Mouse (Mus musculus): ENCODE measurements around the gene Ipcef1. TPM values are rescaled to one million over a fixed set of nuclear protein-coding genes. Genes with fewer than 3 reads are reported as not detected.

Ipcef1 gene
- polyA plus RNA-seq, 1 experiment from 2014 or later: 0.51 TPM

DNA sequence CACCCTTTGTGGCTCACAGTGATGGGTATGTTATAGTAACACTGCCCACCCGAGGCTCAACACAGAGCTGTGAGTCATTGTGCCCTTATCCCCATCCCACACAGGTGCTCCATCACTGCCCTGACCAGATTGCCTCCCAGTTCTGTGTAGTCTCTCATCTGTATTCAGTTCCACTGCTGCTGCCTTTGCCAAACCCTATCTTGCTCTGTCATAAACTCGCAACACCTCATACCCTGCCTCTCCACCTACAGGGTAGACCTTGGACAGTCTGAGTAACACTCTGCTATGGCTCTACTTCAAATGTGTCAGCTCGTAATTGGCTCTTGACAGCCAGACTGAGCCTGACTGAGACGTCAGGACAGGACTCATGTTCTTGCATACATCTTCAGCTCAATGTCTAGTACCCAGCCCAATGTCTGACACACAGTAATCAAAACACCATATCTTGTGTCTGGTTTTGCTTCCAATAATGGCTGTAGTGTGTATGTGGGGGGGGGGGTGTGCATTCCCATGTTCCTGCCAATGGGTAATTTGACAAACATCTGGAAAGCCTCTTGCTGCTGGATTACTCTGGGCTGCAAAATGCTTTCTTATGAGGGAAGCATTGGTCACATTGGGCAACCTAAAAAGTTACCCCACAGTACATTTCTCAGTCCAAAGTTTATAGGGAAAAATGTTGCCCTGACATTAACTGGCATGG is 64.7 kb downstream of the Ipcef1 start:
- WGBS: 67% methylated on average over 4 of the region's 4 CpGs
- H3K27me3 ChIP-seq: no peaks in the 10 kb centered on the region
- no peak overlapping the region for H3K4me3 ChIP-seq
- H3K36me3 ChIP-seq: no peaks in the 10 kb centered on the region
- no peak overlapping the region for H3K9ac ChIP-seq
- H3K9me3 ChIP-seq: no peaks in the 10 kb centered on the region
- no peak for ATAC-seq (ENCODE audit: insufficient number of reproducible peaks, insufficient read depth, low FRiP score, low TSS enrichment)
- H3K4me2 ChIP-seq (replicated peaks): no peak overlapping the region
- H3K27ac ChIP-seq: no peak overlapping the region
- H3K4me1 ChIP-seq: no peaks in the 10 kb centered on the region

GRCm38 (mm10) chr10:6986246-6986645 is 66.0 kb downstream of the Ipcef1 start:
- no peak overlapping the region for H3K4me2 ChIP-seq (replicated peaks)
- no peak for ATAC-seq (ENCODE audit: insufficient number of reproducible peaks, insufficient read depth, low FRiP score, low TSS enrichment)
- H3K9me3 ChIP-seq: no peaks in the 10 kb centered on the region
- 87% methylated on average over 4 of the region's 4 CpGs for WGBS
- no peak overlapping the region for H3K27ac ChIP-seq
- no peaks in the 10 kb centered on the region for H3K27me3 ChIP-seq
- no peak overlapping the region for H3K4me3 ChIP-seq
- no peaks in the 10 kb centered on the region for H3K4me1 ChIP-seq
- no peaks in the 10 kb centered on the region for H3K36me3 ChIP-seq
- H3K9ac ChIP-seq: no peak overlapping the region

DNA sequence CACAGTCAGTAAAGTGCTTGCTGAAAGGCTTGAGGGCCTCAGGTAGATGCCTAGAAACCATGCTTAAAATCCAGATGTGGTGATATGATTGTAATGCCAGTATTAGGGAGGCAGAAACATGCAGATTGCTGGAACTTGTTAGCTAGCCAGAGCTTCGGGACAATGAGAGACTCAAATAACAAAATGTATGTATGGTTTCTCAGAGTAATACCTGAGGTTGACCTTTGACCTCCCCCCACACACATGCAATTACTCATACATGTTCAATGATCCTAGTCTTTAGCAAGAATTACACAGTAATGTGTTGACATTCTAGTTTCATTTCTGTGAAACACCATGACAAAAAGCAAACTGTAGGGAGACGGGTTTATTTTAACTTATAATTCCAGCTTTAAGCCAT is 68.8 kb downstream of the Ipcef1 start:
- H3K4me1 ChIP-seq: no peaks in the 10 kb centered on the region
- H3K4me2 ChIP-seq (replicated peaks): no peak overlapping the region
- no peak for ATAC-seq (ENCODE audit: insufficient number of reproducible peaks, insufficient read depth, low FRiP score, low TSS enrichment)
- H3K27ac ChIP-seq: no peak overlapping the region
- H3K9me3 ChIP-seq: no peaks in the 10 kb centered on the region
- H3K36me3 ChIP-seq: no peaks in the 10 kb centered on the region
- WGBS: 94% methylated on average over 2 of the region's 2 CpGs
- no peak overlapping the region for H3K4me3 ChIP-seq
- no peak overlapping the region for H3K9ac ChIP-seq
- no peaks in the 10 kb centered on the region for H3K27me3 ChIP-seq

DNA sequence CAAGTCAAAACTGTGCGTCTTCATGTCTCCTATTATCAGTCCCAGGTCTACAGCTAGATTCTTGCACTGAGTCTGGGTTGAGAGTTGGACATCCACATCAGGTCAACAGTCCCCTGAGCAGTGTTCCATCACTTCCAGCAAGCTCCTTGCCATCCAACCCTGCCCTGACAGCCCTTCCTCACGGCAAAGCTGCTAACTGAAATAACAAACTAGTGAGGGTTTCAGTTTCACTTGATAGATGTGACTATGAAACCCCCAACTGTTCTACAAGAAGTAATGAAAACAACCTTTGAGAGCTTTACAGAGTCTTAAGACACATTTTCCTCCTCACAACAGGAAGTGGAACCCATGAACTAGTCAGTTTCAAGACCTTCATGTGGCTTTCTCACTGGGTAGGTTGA is 69.5 kb downstream of the Ipcef1 start:
- Histone ChIP-seq H3K36me3 (no peaks in the 10 kb centered on the region), H3K4me2 (replicated peaks) (no peak overlapping the region), H3K27ac (no peak overlapping the region), H3K9me3 (no peaks in the 10 kb centered on the region), H3K4me3 (no peak overlapping the region), H3K27me3 (no peaks in the 10 kb centered on the region), H3K9ac (no peak overlapping the region), H3K4me1 (no peaks in the 10 kb centered on the region)
- ATAC-seq (ENCODE audit: insufficient number of reproducible peaks, insufficient read depth, low FRiP score, low TSS enrichment): no peak
- 59% methylated on average over 2 of the region's 2 CpGs for WGBS

DNA sequence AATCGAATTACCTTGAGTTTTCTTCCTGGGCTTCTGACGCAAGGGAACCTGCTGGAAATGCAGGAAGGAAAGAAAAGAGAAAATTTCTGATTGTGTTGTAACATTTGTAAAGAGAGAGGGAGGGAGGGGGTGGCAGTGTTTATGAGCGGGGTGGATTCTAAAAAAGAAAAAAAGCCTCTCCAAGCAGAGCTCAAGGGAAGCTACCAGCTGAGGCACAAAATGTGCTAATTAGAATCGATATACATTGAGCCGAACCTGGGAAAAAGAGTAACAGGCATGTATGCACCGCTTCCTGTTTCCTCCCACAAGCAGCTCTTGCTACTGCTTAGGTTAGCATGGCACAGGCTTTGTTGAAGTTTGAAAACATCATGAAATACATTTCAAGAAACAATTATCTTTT is 72.0 kb downstream of the Ipcef1 start:
- Histone ChIP-seq H3K9me3 (no peaks in the 10 kb centered on the region), H3K4me3 (0 out of 2 replicates have a peak overlapping the region, but pooled peaks have one; percentile 14), H3K27me3 (no peaks in the 10 kb centered on the region), H3K4me2 (replicated peaks) (peak overlapping the region; percentile 37), H3K27ac (no peak overlapping the region), H3K4me1 (no peaks in the 10 kb centered on the region), H3K9ac (no peak overlapping the region), H3K36me3 (no peaks in the 10 kb centered on the region)
- no peak for ATAC-seq (ENCODE audit: insufficient number of reproducible peaks, insufficient read depth, low FRiP score, low TSS enrichment)
- 22% methylated on average over 6 of the region's 6 CpGs for WGBS

- Histone ChIP-seq H3K27me3 (no peaks in the 10 kb centered on the region), H3K9me3 (no peaks in the 10 kb centered on the region), H3K4me1 (no peaks in the 10 kb centered on the region), H3K4me3 (0 out of 2 replicates have a peak overlapping the region, but pooled peaks have one; percentile 14), H3K9ac (no peak overlapping the region), H3K27ac (no peak overlapping the region), H3K4me2 (replicated peaks) (peak overlapping the region; percentile 37), H3K36me3 (no peaks in the 10 kb centered on the region)
- WGBS: 49% methylated on average over 8 of the region's 8 CpGs
- ATAC-seq (ENCODE audit: insufficient number of reproducible peaks, insufficient read depth, low FRiP score, low TSS enrichment): no peak
Measured at GRCm38 (mm10) chr10:6979789-6980188, 72.5 kb downstream of the Ipcef1 start.

DNA sequence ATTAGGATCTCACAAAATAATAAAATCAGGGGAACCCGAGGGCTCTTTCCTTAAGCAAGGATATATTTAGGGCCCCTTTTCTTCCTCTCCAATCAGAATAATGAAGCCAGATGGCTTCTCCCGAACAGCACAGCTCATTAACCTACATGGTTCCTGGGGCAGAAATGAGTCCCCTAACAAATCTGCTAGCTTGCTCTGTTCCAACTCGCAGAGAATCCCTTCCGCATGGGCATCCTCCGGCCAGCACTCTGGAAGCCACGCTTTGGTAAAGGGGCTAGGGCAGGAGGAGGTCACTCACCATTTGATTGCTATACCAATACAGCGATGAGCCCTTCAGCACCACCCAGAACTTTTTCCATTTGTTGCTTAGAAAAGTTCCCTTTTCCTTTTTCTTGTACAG is 73.1 kb downstream of the Ipcef1 start:
- H3K27ac ChIP-seq: no peak overlapping the region
- H3K9me3 ChIP-seq: no peaks in the 10 kb centered on the region
- H3K27me3 ChIP-seq: no peaks in the 10 kb centered on the region
- H3K9ac ChIP-seq: no peak overlapping the region
- H3K36me3 ChIP-seq: no peaks in the 10 kb centered on the region
- no peak overlapping the region for H3K4me3 ChIP-seq
- WGBS: 67% methylated on average over 7 of the region's 7 CpGs
- H3K4me2 ChIP-seq (replicated peaks): no peak overlapping the region
- no peak for ATAC-seq (ENCODE audit: insufficient number of reproducible peaks, insufficient read depth, low FRiP score, low TSS enrichment)
- no peaks in the 10 kb centered on the region for H3K4me1 ChIP-seq

GRCm38 (mm10) chr10:6978733-6979132 is 73.5 kb downstream of the Ipcef1 start:
- Histone ChIP-seq H3K4me2 (replicated peaks) (no peak overlapping the region), H3K4me3 (no peak overlapping the region), H3K9me3 (no peaks in the 10 kb centered on the region), H3K36me3 (no peaks in the 10 kb centered on the region), H3K27me3 (no peaks in the 10 kb centered on the region), H3K27ac (no peak overlapping the region), H3K4me1 (no peaks in the 10 kb centered on the region), H3K9ac (no peak overlapping the region)
- no peak for ATAC-seq (ENCODE audit: insufficient number of reproducible peaks, insufficient read depth, low FRiP score, low TSS enrichment)
- 89% methylated on average over 1 of the region's 1 CpGs for WGBS

GRCm38 (mm10) chr10:6977843-6978242 is 74.4 kb downstream of the Ipcef1 start:
- no peaks in the 10 kb centered on the region for H3K4me1 ChIP-seq
- H3K27ac ChIP-seq: no peak overlapping the region
- 78% methylated on average over 2 of the region's 2 CpGs for WGBS
- no peaks in the 10 kb centered on the region for H3K36me3 ChIP-seq
- H3K9me3 ChIP-seq: no peaks in the 10 kb centered on the region
- no peak overlapping the region for H3K9ac ChIP-seq
- no peak overlapping the region for H3K4me2 ChIP-seq (replicated peaks)
- no peak for ATAC-seq (ENCODE audit: insufficient number of reproducible peaks, insufficient read depth, low FRiP score, low TSS enrichment)
- H3K4me3 ChIP-seq: no peak overlapping the region
- no peaks in the 10 kb centered on the region for H3K27me3 ChIP-seq

DNA sequence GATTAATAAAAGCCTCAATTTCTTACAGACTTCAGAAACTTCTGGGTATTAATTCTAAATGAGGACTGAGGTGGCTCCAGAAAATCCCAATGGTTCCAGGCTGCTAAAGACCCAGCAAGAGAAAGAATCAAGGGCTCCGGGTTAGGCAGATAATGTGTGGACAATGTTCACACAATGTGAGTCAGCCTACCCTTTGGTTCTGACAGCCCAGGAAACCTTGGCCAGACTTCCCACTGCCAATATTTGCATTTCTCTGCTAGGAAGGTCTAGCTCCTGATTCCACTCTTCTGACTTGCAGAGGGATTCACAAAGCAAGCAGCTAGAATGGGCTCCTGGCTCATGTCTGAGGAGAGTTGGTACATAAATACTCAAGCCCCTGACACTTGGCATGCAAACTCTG is 83.9 kb downstream of the Ipcef1 start:
- ATAC-seq (ENCODE audit: insufficient number of reproducible peaks, insufficient read depth, low FRiP score, low TSS enrichment): no peak
- no peak overlapping the region for H3K9ac ChIP-seq
- no peaks in the 10 kb centered on the region for H3K36me3 ChIP-seq
- no peak overlapping the region for H3K27ac ChIP-seq
- H3K4me1 ChIP-seq: no peaks in the 10 kb centered on the region
- no peak overlapping the region for H3K4me3 ChIP-seq
- WGBS: 85% methylated on average over 1 of the region's 1 CpGs
- no peaks in the 10 kb centered on the region for H3K27me3 ChIP-seq
- no peaks in the 10 kb centered on the region for H3K9me3 ChIP-seq
- no peak overlapping the region for H3K4me2 ChIP-seq (replicated peaks)

DNA sequence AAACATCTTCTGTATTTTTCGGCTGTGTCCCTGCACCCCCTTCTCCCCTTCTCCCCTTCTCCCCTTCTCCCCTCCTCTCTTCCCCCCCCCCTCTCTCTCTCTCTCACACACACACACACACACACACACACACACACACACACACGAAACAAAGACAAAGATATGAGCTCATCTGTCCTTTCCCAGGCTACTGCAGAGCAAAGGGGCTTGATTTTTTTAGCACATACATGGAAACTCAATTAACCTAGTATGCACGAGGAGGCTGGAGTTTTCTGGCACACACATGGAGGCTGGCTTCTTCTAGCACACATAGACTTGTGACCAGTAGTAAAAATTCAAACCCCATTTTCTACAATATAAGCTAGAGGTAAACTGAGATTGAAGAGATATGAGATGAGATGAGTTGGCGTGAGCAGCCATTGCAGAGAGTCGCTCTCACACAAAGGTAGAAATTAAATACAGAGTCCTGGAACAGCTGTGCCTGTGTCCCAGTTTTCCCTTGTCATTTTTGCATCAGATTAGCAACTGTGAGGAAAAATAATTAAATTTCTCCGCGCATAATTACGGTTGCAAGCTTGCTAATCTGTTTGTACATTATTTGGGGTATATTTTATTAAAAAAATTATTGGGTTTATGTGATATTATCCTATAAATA is 84.6 kb downstream of the Ipcef1 start:
- Histone ChIP-seq H3K9ac (no peak overlapping the region), H3K4me3 (no peak overlapping the region), H3K4me2 (replicated peaks) (no peak overlapping the region), H3K9me3 (no peaks in the 10 kb centered on the region), H3K4me1 (no peaks in the 10 kb centered on the region), H3K27me3 (no peaks in the 10 kb centered on the region), H3K36me3 (no peaks in the 10 kb centered on the region), H3K27ac (no peak overlapping the region)
- ATAC-seq (ENCODE audit: insufficient number of reproducible peaks, insufficient read depth, low FRiP score, low TSS enrichment): no peak
- WGBS: 87% methylated on average over 8 of the region's 8 CpGs

GRCm38 (mm10) chr10:6958791-6959190 is 93.5 kb downstream of the Ipcef1 start:
- no peak overlapping the region for H3K4me2 ChIP-seq (replicated peaks)
- no peaks in the 10 kb centered on the region for H3K36me3 ChIP-seq
- no peaks in the 10 kb centered on the region for H3K9me3 ChIP-seq
- H3K27ac ChIP-seq: no peak overlapping the region
- WGBS: 85% methylated on average over 5 of the region's 5 CpGs
- H3K9ac ChIP-seq: no peak overlapping the region
- no peak overlapping the region for H3K4me3 ChIP-seq
- H3K27me3 ChIP-seq: no peaks in the 10 kb centered on the region
- no peaks in the 10 kb centered on the region for H3K4me1 ChIP-seq
- ATAC-seq (ENCODE audit: insufficient number of reproducible peaks, insufficient read depth, low FRiP score, low TSS enrichment): no peak

Measured in embryonic facial prominence, embryonic 12.5 days (tissue).